Mouse (Mus musculus) liver, adult 2 months (tissue): ENCODE measurements around the gene Maz.

ENCODE experiments used
- CTCF ChIP-seq: fragments of 200-500 bp; IDR thresholded peaks from 2 replicates; pipeline ENCODE4 v1.5.1; 2011; ENCODE audit warnings: low read depth, low read length, control low read depth
- POLR2A ChIP-seq: fragments of 200-500 bp; IDR thresholded peaks from 2 replicates; pipeline ENCODE4 v1.6.1; 2011; ENCODE audit warnings: low read length, control low read depth; ENCODE audit not compliant: insufficient read depth; ENCODE audit errors: extremely low read depth

- TF ChIP-seq POLR2A (no peak), CTCF (no peak)
These were observed 22.5 kb downstream of the Maz start for GRCm38 (mm10) chr7:127004122-127004875.
